20 mouse cellular contexts compared by ENCODE assay signal in the genomic region with DNA sequence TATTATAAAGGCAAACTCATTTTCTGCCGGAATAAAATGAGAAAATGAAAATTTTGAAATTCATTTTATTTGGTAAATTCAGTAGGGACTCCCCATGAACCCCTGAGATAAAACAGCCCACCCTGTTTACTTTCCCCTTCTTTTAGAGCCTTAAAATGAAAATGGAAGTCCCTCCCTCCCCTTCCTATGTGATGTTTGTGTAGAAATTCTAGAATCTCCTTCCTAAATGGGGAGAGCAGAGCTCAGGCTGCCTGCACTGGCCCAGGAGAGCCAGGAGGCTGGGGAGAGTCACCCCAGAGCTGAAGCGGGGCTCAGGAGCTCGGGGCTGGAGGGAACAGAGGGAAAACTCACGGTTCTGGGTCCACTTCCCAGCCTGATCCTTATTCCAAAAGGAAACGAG.
DNase-seq lines count a peak whose midpoint lies in the region; ATAC-seq and TF ChIP-seq lines count a peak whose summit lies in the region.
"Had no signal": no experiment of that assay in that cellular context is flagged by ENCODE, and none has a peak within 500 bp of the region (broad histone marks: within the 10 kb centered on the region; RNA-seq: fewer than 3 reads in every experiment).

No protein-coding gene starts in this region.

- no peaks in the 10 kb centered on the region for H3K9me3 ChIP-seq in heart, embryonic 15.5 days (replicated peaks)
- H3K9me3 ChIP-seq in kidney, embryonic 15.5 days (replicated peaks), result no peaks in the 10 kb centered on the region
- H3K9me3 ChIP-seq in embryonic facial prominence, embryonic 12.5 days, result no peaks in the 10 kb centered on the region
- H3K9me3 ChIP-seq: forebrain, embryonic 13.5 days; hindbrain, embryonic 13.5 days; limb, embryonic 15.5 days; midbrain, embryonic 13.5 days had no signal

- H3K9ac ChIP-seq in heart, embryonic 15.5 days, result no peak overlapping the region
- peak overlapping the region; percentile 27; the same call in 1 of the 2 replicates for H3K9ac ChIP-seq in kidney, embryonic 15.5 days
- no peak overlapping the region for H3K9ac ChIP-seq in embryonic facial prominence, embryonic 12.5 days
- H3K9ac ChIP-seq: forebrain, embryonic 13.5 days; hindbrain, embryonic 13.5 days; limb, embryonic 15.5 days; liver, embryonic 14.5 days; lung, embryonic 14.5 days; midbrain, embryonic 13.5 days had no signal

- no peaks in the 10 kb centered on the region for H3K36me3 ChIP-seq in heart, embryonic 15.5 days
- no peaks in the 10 kb centered on the region for H3K36me3 ChIP-seq in kidney, embryonic 15.5 days
- no peaks in the 10 kb centered on the region for H3K36me3 ChIP-seq in embryonic facial prominence, embryonic 12.5 days
- H3K36me3 ChIP-seq: hindbrain, embryonic 13.5 days; limb, embryonic 15.5 days; midbrain, embryonic 13.5 days had no signal

- no peak overlapping the region for H3K27ac ChIP-seq in gastrocnemius, adult 2 months
- H3K27ac ChIP-seq in heart, embryonic 15.5 days, result no peak overlapping the region
- peak overlapping the region; percentile 95 for H3K27ac ChIP-seq in kidney, embryonic 15.5 days
- H3K27ac ChIP-seq in embryonic facial prominence, embryonic 12.5 days, result peak overlapping the region; percentile 46; the same call in 1 of the 2 replicates
- H3K27ac ChIP-seq: forebrain, embryonic 13.5 days; hindbrain, embryonic 13.5 days; limb, embryonic 15.5 days; liver, embryonic 14.5 days; midbrain, embryonic 13.5 days had no signal

- peaks cover 68% of the 10 kb centered on the region for H3K27me3 ChIP-seq in heart, embryonic 15.5 days
- H3K27me3 ChIP-seq in kidney, embryonic 15.5 days, result peaks cover 61% of the 10 kb centered on the region
- H3K27me3 ChIP-seq in embryonic facial prominence, embryonic 12.5 days, result peaks cover 22% of the 10 kb centered on the region

- no peak for TF ChIP-seq CTCF in gastrocnemius, adult 2 months (IDR thresholded peaks at IDR 0.05)

- 49% methylated on average over 5 of the region's 5 CpGs for WGBS in heart, embryonic 15.5 days
- 17% methylated on average over 5 of the region's 5 CpGs for WGBS in kidney, embryonic 15.5 days
- WGBS in embryonic facial prominence, embryonic 12.5 days, result 29% methylated on average over 5 of the region's 5 CpGs

- ATAC-seq in heart, embryonic 15.5 days (replicated peaks; ENCODE audit: insufficient number of reproducible peaks, insufficient read depth, low FRiP score, low read depth), result no peak
- no peak for ATAC-seq in kidney, embryonic 15.5 days (replicated peaks; ENCODE audit: low FRiP score)
- ATAC-seq in embryonic facial prominence, embryonic 12.5 days (ENCODE audit: insufficient number of reproducible peaks, insufficient read depth, low FRiP score, low TSS enrichment), result no peak
- ATAC-seq: CD4-positive, CD25-positive, alpha-beta regulatory T cell, adult 4 months; forebrain, embryonic 13.5 days; midbrain, embryonic 13.5 days had no signal

- intact Hi-C loops in gastrocnemius, adult 2 months (cut with DNase I), result loop anchor here (5.0 kb wide), 1 partner anchor 118 kb away; no protein-coding TSS in a partner anchor

- no peak overlapping the region for H3K4me3 ChIP-seq in gastrocnemius, adult 2 months
- no peak overlapping the region for H3K4me3 ChIP-seq in heart, embryonic 15.5 days
- peak overlapping the region; percentile 19; the same call in 1 of the 2 replicates for H3K4me3 ChIP-seq in kidney, embryonic 15.5 days (replicated peaks)
- H3K4me3 ChIP-seq in embryonic facial prominence, embryonic 12.5 days, result no peak overlapping the region
- H3K4me3 ChIP-seq: forebrain, embryonic 13.5 days; hindbrain, embryonic 13.5 days; limb, embryonic 15.5 days; midbrain, embryonic 13.5 days had no signal

- peak; percentile 10 for DNase-seq in gastrocnemius, adult 2 months
- no peak for DNase-seq in gastrocnemius, adult 18-20 months (ENCODE audit: low spot score)
- DNase-seq in heart, adult 9 months (ENCODE audit: low spot score in 2 of 2), result no peak
- no peak for DNase-seq in kidney, postnatal 14 days
- no peak for DNase-seq in B cell, adult 2 months
- DNase-seq: adrenal gland, postnatal 36 days; cerebellum, adult 9-10 months; gastrocnemius, postnatal 10 days; thymus, adult 18-20 months; thymus, postnatal 4 days had no signal

- peak overlapping the region; percentile 9; the same call in 1 of the 2 replicates for H3K4me2 ChIP-seq in heart, embryonic 15.5 days
- H3K4me2 ChIP-seq in kidney, embryonic 15.5 days, result peak overlapping the region; percentile 52
- peak overlapping the region; percentile 10; the same call in 1 of the 2 replicates for H3K4me2 ChIP-seq in embryonic facial prominence, embryonic 12.5 days (replicated peaks)
- H3K4me2 ChIP-seq: forebrain, embryonic 13.5 days; hindbrain, embryonic 13.5 days; limb, embryonic 15.5 days; lung, embryonic 14.5 days; midbrain, embryonic 13.5 days had no signal

- H3K4me1 ChIP-seq in heart, embryonic 15.5 days (replicated peaks), result peaks cover 15% of the 10 kb centered on the region
- peaks cover 84% of the 10 kb centered on the region for H3K4me1 ChIP-seq in kidney, embryonic 15.5 days
- peaks cover 67% of the 10 kb centered on the region for H3K4me1 ChIP-seq in embryonic facial prominence, embryonic 12.5 days

Comparison
In these comparisons a context has a peak if more than half of its experiments do, and no peak if none do; other contexts are left out.
1. H3K27ac ChIP-seq: peak in kidney, embryonic 15.5 days (single experiment) and embryonic facial prominence, embryonic 12.5 days (single experiment); none in gastrocnemius, adult 2 months (single experiment) and heart, embryonic 15.5 days (single experiment).
2. Peak in every context shown above with its lines, with median percentiles within 50 percentile points of each other: H3K4me2 ChIP-seq.